Mouse (Mus musculus) cerebellum, adult 2 months (tissue): ENCODE data around the gene Gdpd3.

Experiments used
- CTCF ChIP-seq: fragments of 200-500 bp; IDR thresholded peaks from 2 replicates; pipeline ENCODE4 v1.5.1; 2011; ENCODE audit warnings: low read depth, mild to moderate bottlenecking, control low read depth, low read length, moderate library complexity, borderline replicate concordance; ENCODE audit not compliant: insufficient read depth
- POLR2A ChIP-seq: fragments of 200-500 bp; IDR thresholded peaks from 2 replicates; pipeline ENCODE4 v1.6.1; 2011; ENCODE audit warnings: low read length, control low read depth, borderline replicate concordance; ENCODE audit not compliant: insufficient read depth

GRCm38 (mm10) chr7:126798127-126799049, 32.3 kb downstream of the Gdpd3 start:
- TF ChIP-seq CTCF, result 0 out of 2 replicates have a peak, but pooled peaks have one; percentile 2
- TF ChIP-seq POLR2A, result no peak
